Mouse (Mus musculus) neural tube, embryonic 11.5 days (tissue): Measurements from ENCODE around the gene Gas2. TPM values are rescaled to one million over a fixed set of nuclear protein-coding genes. Genes with fewer than 3 reads are reported as not detected.
A peak's percentile ranks its signal among the peaks of the same experiment; 100 is the strongest.

ENCODE experiments used
- ATAC-seq: fragments of 200-750 bp; cut with Nextera tagmentation; 2 replicates; pipeline ENCODE4 v1.8.0; 2017; ENCODE audit warnings: moderate number of reproducible peaks, mild to moderate bottlenecking, moderate TSS enrichment, moderate library complexity; ENCODE audit not compliant: insufficient read depth, low FRiP score, low TSS enrichment
- DNase-seq: peaks from one replicate; pipeline ENCODE4 v3.0.0-alpha.2; 2015; ENCODE audit warnings: low spot score
- H3K27ac ChIP-seq: fragments of 300-500 bp; sonication (generic); 2 replicates; pipeline ENCODE4 v1.5.1; 2014; ENCODE audit warnings: low read depth, mild to moderate bottlenecking, low read length
- H3K27me3 ChIP-seq: fragments of 300-500 bp; sonication (generic); 2 replicates; pipeline ENCODE4 v1.6.1; 2014; ENCODE audit warnings: mild to moderate bottlenecking, low read length, mixed read lengths; ENCODE audit not compliant: control insufficient read depth, insufficient read depth
- H3K36me3 ChIP-seq: fragments of 300-500 bp; sonication (generic); 2 replicates; pipeline ENCODE4 v1.6.1; 2014; ENCODE audit warnings: mild to moderate bottlenecking, low read length, moderate library complexity, mixed read lengths; ENCODE audit not compliant: control insufficient read depth, insufficient read depth
- H3K4me1 ChIP-seq: fragments of 300-500 bp; sonication (generic); 2 replicates; pipeline ENCODE4 v1.6.1; 2014; ENCODE audit warnings: low read length, mixed read lengths; ENCODE audit not compliant: control insufficient read depth, insufficient read depth
- H3K4me2 ChIP-seq: fragments of 300-500 bp; sonication (generic); 2 replicates; pipeline ENCODE4 v1.6.1; 2014; ENCODE audit warnings: low read depth, mild to moderate bottlenecking, moderate library complexity
- H3K4me3 ChIP-seq: fragments of 300-500 bp; sonication (generic); 2 replicates; pipeline ENCODE4 v1.5.1; 2014; ENCODE audit warnings: low read depth, low read length
- H3K9ac ChIP-seq: fragments of 300-500 bp; sonication (generic); 2 replicates; pipeline ENCODE4 v1.6.1; 2014; ENCODE audit warnings: mild to moderate bottlenecking, low read length
- H3K9me3 ChIP-seq: fragments of 300-500 bp; sonication (generic); 2 replicates; pipeline ENCODE4 v1.6.1; 2016; ENCODE audit warnings: low read length; ENCODE audit not compliant: control insufficient read depth
- WGBS: fragments of 180-500 bp; shearing (Covaris S2); extraction: QIAGEN DNeasy Blood & Tissue Kit; methylation state at CpG from one replicate; pipeline ENCODE4 v1.1.7; 2014; 5-methylcytosine and 5-hydroxymethylcytosine counted together
- polyA plus RNA-seq: library from polyadenylated mRNA; unstranded; fragments of >200 nt; fragmentation: Nextera tagmentation; extraction: Ambion mirVana; gene quantifications from 2 replicates; pipeline ENCODE4 v1.2.1, GENCODE M21; 2014

The Gas2 gene
- polyA plus RNA-seq, 1 experiment from 2014 or later: 49.0 TPM

DNA sequence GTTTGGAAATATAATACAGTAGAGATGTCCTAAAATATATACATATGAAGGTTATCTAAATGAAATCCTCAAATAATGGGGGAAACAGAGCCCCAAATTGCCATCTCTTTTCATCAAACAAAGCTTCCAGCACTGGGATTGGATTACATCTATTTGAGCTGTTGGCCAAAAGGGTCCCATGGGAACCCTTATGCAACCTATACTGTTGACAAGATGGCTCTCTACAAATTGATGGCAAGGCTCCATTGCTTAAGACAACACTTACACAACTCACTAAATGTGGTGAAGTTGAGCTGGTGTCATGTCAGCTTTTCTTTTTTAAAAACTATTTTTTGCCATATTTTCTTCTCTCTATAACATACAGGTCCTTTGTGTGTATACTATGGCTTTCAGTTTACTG lies 14.5 kb downstream of the Gas2 start:
- H3K36me3 ChIP-seq: no peaks in the 10 kb centered on the region

DNA sequence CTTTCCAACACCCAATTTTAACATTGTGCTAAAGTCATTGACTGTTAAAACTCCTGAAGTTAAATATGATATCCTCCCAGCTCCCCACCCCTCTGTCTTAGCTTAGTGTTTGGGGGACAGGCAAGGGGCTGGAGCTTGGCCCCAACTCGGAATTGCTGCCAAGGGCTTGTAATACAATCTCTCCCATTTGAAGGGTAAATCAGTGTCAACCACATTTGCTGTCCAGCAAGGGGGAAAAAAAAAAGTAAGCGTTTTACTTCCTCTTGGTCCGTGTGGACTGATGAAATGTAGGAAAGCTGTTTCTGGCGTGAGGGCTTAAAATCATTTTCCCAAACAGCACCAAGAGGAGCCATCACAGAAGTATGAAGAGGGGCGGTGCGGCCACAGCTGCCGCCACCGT lies 16.9 kb downstream of the Gas2 start:
- WGBS: 4% methylated on average over 8 of the region's 8 CpGs
- ATAC-seq: no peak
- Histone ChIP-seq H3K36me3 (no peaks in the 10 kb centered on the region), H3K4me2 (peak overlapping the region; percentile 80), H3K27me3 (no peaks in the 10 kb centered on the region), H3K27ac (peak overlapping the region; percentile 90), H3K4me1 (peaks cover 8% of the 10 kb centered on the region; the same call in 1 of the 2 replicates), H3K4me3 (peak overlapping the region; percentile 49), H3K9ac (peak overlapping the region; percentile 77), H3K9me3 (no peaks in the 10 kb centered on the region)
- no peak for DNase-seq

More for the DNA sequence above, 14.5 kb downstream of the Gas2 start:
- DNase-seq (no peak), ATAC-seq (no peak)
- no peaks in the 10 kb centered on the region for H3K27me3 ChIP-seq
- H3K9ac ChIP-seq: no peak overlapping the region
- no peak overlapping the region for H3K4me2 ChIP-seq
- H3K4me3 ChIP-seq: no peak overlapping the region
- H3K9me3 ChIP-seq: no peaks in the 10 kb centered on the region
- H3K4me1 ChIP-seq: peaks cover 8% of the 10 kb centered on the region; the same call in 1 of the 2 replicates
- H3K27ac ChIP-seq: no peak overlapping the region

DNA sequence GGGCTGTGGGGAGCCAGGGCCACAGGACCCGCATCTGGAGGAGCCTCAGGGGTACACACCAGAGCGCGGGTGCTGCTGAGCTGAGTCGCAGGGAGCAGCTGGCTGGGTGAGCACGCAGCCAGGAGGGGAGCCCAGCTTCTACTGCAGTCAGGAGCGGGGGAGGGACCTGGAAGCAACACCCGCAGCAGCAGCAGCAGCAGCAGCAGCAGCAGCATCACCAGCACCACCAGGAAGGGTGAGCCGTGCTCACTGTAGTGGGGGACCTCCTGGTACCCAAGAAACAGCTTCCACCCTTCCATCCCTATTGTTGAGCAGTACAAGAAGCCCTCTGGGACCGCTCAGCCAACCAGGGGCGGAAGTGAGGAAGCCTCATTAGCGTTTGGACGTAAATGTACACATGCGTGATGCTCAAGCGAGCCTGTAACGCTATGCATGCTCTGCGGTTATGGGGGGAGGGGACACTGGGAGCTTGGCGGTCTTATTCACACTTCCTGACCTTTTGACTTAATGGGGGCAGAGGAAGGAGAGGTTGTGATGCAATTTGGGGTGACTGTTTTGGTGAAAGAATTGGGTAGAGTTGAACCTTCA lies 17.4 kb downstream of the Gas2 start:
- Histone ChIP-seq H3K9me3 (no peaks in the 10 kb centered on the region), H3K27me3 (no peaks in the 10 kb centered on the region), H3K27ac (peak overlapping the region; percentile 90), H3K9ac (peak overlapping the region; percentile 77), H3K4me1 (peaks cover 8% of the 10 kb centered on the region; the same call in 1 of the 2 replicates), H3K36me3 (no peaks in the 10 kb centered on the region), H3K4me3 (peak overlapping the region; percentile 49), H3K4me2 (peak overlapping the region; percentile 80)
- peak; percentile 73 for DNase-seq
- ATAC-seq: peak; percentile 90
- WGBS: 1% methylated on average over 17 of the region's 17 CpGs

DNA sequence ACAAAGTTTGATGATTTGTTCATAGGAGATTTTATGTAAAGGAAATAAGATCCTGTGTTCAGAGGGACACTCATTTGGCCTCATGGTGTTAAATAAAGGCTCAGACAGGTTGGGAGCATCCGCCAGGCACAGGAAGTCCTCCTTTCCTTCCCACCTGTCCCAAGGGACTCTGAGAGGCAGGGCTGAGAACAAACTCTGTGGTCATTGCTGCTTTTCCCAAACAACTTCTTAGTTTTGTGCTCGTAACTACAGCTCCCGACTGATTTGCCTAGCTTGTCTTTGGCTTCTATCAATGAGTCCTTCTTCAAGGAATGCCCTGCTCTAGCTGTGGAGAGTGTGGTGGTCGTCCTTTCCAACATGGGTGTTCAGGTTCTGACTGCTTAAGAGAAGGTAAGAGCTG lies 18.3 kb downstream of the Gas2 start:
- peaks cover 8% of the 10 kb centered on the region; the same call in 1 of the 2 replicates for H3K4me1 ChIP-seq
- WGBS: 77% methylated on average over 4 of the region's 4 CpGs
- no peak overlapping the region for H3K4me2 ChIP-seq
- no peaks in the 10 kb centered on the region for H3K9me3 ChIP-seq
- H3K36me3 ChIP-seq: no peaks in the 10 kb centered on the region
- DNase-seq (no peak), ATAC-seq (no peak)
- H3K9ac ChIP-seq: no peak overlapping the region
- no peaks in the 10 kb centered on the region for H3K27me3 ChIP-seq
- no peak overlapping the region for H3K27ac ChIP-seq
- no peak overlapping the region for H3K4me3 ChIP-seq

DNA sequence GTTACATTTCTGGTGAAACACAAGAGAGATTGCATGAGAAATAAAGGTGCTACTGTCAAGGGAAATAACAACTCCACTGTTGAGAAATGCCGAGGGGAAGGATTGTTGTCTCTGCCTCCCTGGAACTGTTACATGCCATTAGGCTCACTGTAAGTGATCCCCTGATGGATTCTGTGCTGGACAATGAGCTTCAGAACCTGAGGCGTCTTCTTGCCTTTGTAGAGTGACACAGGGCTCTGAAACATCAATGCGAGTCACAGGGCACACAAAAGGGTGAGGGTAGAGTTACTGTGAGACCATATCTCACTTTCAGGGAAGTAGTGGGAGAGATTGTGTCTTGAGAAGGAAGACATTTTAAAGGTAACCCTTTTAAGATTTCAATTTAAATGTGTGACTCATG lies 23.5 kb downstream of the Gas2 start:
- Histone ChIP-seq H3K4me2 (no peak overlapping the region), H3K36me3 (no peaks in the 10 kb centered on the region), H3K4me3 (no peak overlapping the region), H3K27me3 (no peaks in the 10 kb centered on the region), H3K9ac (no peak overlapping the region), H3K9me3 (no peaks in the 10 kb centered on the region), H3K27ac (no peak overlapping the region), H3K4me1 (no peaks in the 10 kb centered on the region)
- no peak for ATAC-seq
- no peak for DNase-seq
- 66% methylated on average over 3 of the region's 3 CpGs for WGBS

DNA sequence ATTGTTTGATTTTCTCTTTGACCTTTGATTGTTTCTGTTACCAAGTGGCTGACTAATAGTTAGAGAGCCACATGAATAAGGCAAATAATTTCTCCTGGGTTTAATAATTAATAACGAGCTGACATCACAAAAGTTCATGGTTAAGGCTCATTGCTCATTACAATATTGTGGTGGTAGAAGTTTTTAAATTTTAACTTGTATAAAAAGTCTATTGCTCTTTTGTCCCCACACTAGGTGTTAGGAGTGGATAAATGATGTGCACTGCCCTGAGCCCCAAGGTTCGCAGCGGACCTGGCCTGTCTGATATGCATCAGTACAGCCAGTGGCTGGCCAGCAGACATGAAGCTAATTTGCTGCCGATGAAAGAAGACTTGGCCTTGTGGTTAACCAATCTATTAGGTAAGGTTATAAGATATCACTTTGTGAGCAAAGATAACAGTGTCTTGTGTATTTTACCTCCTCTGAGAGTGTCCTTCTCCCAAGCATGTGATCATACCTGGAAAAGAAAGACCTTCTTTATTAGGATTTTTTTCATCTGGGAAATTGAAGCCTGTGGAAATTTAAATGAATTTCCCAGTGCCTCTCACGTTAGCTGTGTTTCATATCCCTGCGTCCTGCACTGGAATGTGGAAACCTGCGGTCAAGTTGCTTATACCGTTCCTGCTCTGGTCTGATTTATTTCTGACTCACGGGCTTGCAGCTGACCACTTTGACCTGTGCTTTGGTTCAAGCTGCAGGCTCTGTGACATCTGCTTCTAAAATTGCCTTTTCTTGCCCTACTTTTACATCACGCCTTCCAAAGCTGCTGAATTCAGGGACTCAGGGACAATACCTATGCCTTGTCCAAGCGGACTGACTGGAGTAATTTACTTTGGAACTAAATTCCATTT lies 26.1 kb downstream of the Gas2 start:
- Histone ChIP-seq H3K27ac (0 out of 2 replicates have a peak overlapping the region, but pooled peaks have one; percentile 3), H3K9me3 (no peaks in the 10 kb centered on the region), H3K9ac (no peak overlapping the region), H3K27me3 (no peaks in the 10 kb centered on the region), H3K36me3 (no peaks in the 10 kb centered on the region), H3K4me2 (no peak overlapping the region), H3K4me1 (no peaks in the 10 kb centered on the region), H3K4me3 (no peak overlapping the region)
- WGBS: 58% methylated on average over 11 of the region's 11 CpGs
- DNase-seq (no peak), ATAC-seq (no peak)

DNA sequence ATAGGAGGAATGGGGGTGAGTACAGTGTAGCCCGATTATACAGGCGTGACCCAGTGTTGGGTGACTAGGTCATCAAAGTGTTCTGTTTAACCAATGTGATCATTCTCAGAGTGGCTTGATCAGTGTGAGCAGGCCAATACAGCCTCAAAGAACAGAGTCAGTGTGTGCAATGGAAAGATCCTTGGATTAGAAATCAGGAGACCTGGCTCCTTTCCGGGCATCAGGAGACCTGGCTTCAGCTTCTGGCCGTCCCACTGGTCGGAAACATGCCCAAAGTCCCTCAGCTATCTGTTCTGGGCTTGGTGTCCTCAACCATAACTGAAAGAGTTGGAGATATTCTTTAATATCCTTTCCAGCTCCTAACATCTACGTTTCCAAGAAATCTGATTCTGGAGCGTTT lies 27.8 kb downstream of the Gas2 start:
- 92% methylated on average over 7 of the region's 7 CpGs for WGBS
- Histone ChIP-seq H3K27me3 (no peaks in the 10 kb centered on the region), H3K4me1 (no peaks in the 10 kb centered on the region), H3K9me3 (no peaks in the 10 kb centered on the region), H3K36me3 (no peaks in the 10 kb centered on the region), H3K27ac (no peak overlapping the region), H3K4me3 (no peak overlapping the region), H3K4me2 (no peak overlapping the region), H3K9ac (no peak overlapping the region)
- no peak for DNase-seq
- ATAC-seq: no peak

DNA sequence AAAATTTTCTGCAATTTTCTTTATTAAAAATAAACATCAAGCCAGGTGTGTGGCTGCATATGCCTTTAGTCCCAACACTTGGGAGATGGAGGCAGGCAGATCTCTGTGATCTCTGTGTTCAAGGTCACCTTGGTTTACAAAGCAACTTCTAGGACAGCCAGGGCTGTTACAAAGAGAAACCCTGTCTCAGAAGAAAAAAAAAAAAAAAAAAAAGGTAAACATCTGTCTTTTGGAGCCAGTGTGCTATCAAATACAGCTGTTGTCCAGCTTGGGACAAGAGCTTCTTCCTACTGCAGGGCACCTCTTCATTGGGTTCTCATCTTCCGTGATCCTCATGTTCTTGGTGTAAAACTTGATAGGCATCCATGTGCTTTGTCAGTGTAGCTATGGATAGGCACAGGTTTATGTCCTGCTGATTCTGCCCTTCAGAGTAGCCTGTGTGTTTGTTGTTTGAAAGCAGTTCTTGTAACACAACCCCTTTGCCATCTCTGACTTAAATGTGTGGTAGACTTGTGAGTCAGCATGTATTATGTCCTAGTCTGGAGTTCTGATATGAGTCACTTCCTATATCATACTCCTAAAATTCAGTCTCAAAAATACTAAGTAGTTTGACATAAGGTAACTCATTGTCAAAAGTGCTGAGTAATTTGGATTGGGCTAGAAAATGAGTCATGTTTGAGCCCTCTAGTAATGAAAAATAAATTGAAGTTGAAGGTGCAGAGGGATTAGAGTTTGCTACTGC lies 30.6 kb downstream of the Gas2 start:
- 100% methylated on average over 1 of the region's 1 CpGs for WGBS
- H3K4me2 ChIP-seq: no peak overlapping the region
- no peak for ATAC-seq

More for the DNA sequence above, 30.6 kb downstream of the Gas2 start:
- Histone ChIP-seq H3K27ac (no peak overlapping the region), H3K4me1 (no peaks in the 10 kb centered on the region), H3K27me3 (no peaks in the 10 kb centered on the region), H3K36me3 (no peaks in the 10 kb centered on the region), H3K9me3 (no peaks in the 10 kb centered on the region), H3K9ac (no peak overlapping the region), H3K4me3 (no peak overlapping the region)
- DNase-seq: no peak
